Mouse (Mus musculus): ENCODE results near the gene Grin1. TPM values are rescaled to one million over a fixed set of nuclear protein-coding genes. Genes with fewer than 3 reads are reported as not detected.

Grin1 gene
- total and polyA plus RNA-seq, 3 experiments = 8.3 to 16.4 (median 13.3) TPM

DNA sequence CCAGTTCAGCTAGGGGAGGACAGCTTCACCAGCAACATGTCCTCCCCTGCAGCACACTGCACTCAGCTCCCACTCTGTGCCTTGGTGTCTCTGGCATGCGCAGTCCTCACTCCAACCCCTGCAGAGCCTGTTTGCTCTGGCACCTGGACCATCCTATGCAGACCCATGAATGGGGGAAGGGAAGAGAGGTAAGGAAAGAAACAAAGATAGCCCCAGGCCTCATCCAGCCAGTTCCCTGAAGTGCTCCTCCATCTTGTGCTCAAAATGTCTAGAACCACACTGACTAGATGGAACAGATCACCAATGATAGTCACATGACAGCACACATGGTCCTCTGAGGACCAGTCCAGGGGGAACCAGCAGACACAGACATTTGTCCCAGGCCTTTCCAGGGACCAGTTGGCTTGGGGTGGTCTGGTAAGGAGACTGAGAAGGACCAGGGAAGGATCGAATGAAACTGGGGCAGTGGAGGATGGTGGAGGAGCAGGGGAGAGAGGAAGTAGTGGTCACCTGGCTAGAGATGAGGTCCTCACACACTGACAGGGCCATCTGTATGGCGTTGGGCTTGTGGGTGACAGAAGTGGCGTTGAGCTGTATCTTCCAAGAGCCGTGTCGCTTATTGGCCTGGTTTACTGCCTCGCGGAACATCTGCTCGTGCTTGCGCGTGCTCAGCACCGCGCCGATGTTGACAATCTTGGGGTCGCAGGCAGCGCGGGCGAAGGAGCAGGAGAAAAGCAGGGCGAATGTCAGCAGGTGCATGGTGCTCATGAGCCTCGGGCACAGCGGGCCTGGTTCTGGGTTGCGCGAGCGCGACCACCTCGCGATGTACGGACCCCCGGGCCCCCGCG lies 644 bp downstream of the Grin1 start:
- DNase-seq = no peak

DNA sequence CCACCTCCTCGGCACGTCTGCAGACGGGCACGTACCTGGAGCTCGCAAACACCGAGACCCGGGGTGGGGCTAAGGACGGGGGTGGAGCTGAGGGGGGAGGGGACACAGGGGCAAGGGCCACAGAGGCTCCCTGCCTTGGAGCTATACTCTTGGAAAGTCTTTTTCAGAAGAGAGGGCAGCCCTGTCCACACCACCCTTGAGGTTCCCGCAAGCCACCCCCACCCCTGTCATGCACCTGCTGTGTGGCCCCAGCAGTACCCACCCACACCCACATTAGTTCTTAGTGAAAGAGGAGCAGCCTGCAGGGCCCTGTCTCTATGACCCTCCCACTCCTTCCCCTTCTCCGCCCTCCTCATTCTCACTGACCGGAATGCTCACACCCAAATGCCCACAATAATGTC lies 7.5 kb downstream of the Grin1 start:
- DNase-seq = no peak

DNA sequence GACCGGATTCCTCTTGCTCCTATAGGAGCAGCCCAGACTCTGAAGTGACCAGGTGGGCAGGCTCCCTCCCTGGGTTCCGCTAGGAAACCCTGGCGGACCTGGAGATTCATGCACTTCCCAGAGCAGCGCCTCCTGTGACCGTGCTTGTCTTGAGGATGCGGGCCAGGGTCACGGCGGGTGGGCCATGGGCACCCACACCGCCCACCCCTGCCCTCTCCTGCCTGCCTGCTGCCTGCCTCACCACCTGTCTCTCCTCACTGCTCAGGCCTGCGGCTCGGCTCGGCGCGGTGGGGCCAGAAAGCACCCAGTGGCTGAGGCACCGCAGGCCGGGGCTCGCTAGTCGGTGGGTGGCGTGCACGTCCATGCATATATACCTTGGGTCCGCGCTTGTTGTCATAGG lies 8.0 kb downstream of the Grin1 start:
- DNase-seq = no peak

DNA sequence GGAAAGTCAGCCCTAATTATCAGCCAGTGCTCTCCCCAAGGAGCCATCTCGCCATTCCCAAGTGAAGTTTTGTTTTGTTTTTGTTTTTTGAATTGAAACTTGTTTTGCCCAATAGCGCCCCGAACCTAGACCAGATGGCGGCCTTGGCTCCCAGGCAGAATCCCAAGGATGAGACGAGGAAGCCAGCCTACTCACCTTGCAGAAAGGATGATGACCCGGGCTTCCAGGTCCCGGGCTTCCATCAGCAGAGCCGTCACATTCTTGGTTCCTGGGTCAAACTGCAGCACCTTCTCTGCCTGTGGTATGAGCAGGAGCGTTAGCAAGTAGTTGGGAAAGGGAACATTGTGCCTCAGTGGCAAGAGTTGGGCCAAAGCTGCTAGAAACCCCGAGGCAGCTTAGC lies 8.8 kb downstream of the Grin1 start:
- no peak for DNase-seq

DNA sequence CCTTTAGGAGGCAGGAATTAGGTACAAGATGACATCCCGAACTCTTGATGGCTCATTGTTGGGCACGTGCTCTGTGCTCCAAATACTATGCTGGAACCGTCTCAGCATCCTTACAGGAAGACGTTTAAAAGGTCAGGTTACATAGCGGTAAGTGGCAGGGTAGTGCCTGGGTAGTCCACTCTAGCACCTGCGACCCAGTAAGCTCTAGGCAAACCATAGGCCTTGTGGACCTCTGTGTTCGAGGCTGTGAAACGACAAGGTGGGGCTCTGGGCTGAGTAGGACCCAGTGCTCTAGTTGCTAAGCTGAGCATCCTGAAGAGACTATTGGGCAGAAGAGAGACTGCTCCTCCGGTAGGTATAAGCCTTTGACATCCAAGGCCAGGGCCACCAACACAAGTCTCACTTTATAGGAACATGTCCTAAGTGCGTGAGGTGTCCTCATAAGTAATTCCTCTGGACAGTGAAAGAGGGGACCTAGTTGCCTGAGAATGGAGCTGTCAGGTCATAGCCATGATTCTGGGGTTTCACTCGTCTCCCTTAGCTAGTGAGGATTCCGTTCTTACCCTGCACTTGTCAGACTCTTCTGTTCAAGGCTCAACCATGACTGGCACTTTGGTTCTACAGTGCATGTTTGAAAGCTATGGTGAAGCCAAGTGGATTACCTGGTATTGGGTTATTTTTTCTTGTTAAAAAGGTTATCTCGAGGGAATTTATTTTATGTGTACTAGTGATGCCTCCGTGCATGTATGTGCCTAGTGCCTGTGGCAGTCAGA lies 13.2 kb downstream of the Grin1 start:
- no peak for DNase-seq

DNA sequence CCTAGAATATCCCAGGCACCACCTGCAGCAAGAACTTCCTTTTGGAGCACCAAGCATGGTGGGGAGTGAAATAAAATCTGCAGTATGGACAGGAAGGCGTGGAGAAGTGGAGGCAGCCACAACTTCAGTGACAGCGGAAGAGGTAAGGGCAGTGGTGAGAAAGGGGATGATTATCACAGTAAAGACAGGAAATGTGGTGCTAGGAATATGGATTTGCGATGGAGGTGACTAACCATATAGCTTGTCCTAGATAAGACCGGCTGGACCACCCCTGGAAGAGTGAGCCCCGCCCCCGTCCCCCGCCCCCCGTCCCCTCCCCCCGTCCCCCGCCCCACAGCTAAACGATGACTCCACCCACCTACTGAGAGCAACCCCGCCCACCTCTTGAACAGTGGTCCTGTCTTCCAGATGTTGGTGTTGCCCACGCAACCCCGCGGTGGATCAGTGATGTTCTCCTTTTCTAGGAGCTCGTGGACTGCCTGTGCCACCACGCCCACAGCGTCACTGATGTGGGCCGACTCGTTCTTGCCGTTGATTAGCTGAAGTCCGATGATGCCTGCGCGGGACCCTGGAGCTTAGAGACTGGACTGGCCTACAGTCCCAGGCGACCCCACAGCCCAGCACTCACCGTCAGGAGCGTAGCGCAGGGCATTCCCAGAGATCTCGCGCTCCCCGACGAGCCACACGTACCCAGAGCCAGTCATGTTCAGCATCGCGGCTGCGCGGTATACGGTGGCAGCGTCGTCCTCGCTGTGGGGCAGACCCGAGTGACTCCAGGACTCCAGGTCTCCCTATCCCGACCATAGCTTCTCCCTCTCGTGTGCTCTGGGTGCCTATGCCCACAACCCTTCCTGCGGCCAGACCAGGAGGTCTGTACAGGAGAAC lies 14.1 kb downstream of the Grin1 start:
- DNase-seq = peak; percentile 24

DNA sequence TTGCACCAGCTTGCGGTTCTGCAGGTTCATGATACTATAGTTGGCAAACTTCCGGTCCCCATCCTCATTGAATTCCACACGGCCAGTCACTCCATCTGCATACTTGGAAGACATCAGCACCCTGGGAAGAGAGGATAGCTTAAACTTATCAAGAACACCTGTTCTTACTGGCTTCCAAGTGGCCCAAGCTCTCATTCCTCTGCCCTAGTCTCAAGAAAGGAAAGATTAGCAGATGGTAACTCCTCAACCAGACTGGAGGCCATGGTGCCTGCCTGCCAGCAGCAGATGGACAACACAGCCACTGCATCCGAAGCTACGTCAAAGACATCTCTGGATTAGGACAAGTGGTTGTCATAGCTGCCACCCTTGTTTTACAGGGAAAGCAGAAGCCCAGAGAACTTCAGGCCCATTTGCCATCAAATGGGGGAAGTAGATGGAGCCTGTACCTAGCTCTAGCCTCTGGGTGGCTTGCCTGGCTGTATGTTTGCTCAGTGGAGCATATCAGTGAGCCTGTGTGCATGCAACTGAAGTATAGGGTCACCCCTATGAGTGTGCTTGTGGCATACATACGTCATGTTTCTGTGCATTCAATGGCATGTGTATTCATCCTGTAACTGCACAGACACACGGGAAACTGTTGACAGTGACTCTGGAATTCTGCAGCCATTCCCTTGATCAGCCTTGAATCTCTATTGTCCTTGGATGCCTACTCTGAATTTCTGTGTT lies 14.9 kb downstream of the Grin1 start:
- DNase-seq = no peak

DNA sequence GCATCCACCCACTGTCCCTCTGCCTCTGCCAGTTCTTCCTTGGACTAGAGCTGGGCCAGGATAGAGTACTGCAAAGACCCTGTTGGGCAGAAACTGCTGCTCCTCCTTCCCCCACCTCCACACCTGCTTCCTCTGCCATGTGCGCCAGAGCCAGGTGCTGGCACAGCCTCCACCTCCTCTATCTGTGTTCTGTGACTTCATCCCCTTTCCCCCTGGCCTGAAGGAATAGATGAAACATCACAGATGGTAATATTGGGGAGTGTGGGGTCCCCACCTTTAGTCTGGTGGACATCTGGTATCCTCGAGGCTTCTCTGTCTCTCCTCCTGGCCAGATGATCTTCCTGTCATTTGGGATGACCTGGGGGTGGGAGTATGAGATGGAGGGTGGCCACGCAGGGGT lies 15.5 kb downstream of the Grin1 start:
- DNase-seq = no peak

DNA sequence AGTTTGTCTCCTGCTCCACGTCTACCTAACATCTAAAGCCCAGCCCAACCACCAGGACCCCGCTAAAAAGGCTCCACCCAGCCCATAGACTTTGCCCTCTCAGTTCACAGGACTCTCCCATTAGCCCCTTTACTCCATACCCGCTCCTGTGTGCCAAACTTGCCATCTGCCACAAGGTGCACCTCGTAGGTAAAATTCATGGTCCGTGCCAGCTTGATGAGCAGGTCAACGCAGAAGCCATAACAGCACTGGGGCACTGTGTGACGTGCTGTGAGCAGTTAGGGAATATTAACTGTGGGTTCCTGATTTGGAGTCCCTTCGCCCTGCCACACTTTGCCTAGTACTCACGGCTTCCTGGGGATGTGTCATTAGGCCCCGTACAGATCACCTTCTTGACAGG lies 20.9 kb downstream of the Grin1 start:
- no peak for DNase-seq

DNA sequence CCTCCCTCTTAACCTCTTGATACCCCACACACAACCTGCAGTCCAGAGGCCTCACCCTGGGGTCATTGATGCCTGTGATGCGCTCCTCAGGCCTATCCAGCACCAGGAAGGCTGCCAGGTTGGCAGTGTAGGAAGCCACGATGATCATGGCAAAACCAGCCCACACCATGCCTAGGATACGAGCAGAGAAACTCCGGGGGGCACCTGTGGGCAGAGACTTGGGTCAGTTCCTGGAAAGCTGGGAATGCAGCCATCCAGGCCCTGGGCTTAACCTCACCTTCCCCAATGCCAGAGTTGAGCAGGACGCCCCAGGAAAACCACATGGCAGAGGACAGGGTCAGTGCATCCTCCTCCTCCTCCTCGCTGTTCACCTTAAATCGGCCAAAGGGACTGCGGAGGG lies 21.9 kb downstream of the Grin1 start:
- DNase-seq = no peak

DNA sequence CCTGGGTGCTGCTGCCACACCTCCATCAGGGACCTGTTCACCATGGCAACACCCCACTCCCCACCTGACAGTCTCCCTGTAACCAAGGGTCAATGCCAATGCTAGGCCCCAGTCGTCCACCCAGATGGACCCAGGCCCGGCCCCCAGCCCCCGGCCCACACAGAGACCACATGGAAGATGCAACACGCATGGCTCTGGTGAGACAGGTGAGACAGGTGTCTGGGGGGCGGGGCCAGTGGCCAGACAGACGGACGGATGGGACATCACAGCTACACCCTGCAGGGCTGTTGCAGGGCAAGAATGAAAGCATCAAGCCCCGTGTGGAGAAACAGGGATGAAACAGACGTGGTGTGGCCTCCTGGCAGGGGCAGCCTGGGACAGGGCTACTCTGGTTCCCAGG lies 25.3 kb downstream of the Grin1 start:
- DNase-seq = no peak

DNA sequence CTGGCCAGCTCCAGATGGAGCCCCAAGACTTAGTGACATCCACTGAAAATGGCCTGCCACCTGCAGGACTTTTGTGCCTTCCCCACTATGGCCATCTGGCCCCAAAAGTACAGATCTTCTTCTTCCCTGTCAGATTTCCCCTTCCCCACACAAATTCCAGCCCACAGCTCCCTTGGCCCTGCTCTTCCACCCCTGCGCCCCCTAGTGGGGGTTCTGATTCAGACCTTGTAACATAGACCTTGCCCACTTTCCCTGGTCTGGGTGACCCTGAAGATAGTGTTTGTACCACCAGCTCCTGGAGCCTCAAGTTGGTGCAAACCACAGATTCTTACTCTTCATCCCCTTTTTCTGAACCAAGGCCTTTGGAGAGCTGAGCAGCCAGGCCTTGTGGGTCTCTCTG lies 26.1 kb downstream of the Grin1 start:
- DNase-seq = peak; percentile 68

DNA sequence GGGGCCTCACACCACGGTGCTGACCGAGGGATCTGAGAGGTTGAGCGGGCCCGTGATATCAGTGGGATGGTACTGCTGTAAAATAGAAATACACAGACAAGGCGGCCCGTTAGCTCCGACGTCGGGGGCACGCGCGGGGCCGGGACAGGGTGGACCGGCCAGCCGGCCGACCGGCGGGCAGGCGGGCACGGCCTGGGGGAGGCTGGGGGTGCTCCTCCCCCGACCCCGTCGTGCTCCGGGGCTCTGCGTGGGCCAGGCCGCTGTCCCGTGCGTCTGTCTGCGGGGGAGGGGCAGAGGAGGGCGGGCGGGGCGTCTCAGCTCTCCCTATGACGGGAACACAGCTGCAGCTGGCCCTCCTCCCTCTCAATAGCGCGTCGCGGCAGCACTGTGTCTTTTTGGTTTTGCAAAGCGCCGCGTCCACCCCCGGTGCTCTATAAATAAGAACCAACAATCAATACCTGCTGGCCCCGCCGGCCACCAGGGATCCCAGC lies 26.9 kb downstream of the Grin1 start:
- DNase-seq = no peak

DNA sequence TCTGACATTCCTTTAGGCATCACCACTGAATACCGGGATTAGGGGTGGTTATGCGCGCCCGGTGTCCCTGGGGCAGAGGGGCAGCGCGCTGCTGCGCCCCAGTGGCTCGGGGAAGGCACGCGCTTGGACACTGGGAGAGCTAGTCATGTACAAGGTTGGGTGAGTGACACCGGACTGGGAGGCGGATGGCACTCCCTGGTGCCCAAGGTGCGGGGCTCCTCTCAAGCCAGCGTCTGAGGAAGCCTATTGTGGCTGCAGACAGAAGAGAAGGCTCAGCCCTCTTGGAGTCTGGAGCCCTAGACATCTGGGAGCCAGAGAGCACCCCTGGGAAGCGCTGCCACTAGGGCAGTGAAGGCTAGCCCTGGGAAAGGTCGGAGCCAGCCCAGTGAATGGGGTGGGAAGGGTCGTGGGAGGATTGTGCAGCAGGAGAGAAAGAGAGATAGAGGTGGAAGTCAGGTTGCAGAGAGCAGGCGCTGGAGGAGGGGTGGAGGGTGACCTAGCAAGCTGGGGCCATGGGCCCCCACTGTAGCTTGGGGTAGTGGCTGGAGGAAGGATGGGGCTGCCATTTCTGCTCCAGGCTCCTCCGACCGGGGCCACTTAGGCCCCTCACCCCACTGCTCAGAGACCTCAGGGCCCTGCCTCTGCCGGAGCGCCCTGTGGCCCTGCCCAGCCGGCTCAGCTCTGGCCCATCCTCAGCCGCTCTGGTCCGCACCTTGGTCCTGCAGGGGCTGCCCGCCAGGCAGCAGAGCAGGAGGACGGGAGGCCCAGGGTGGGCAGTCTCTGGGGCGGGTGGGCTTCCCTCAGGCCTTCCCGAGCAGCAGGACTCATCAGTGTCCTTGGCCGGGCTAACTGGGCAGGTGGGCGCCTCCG lies 27.6 kb downstream of the Grin1 start:
- no peak for DNase-seq

DNA sequence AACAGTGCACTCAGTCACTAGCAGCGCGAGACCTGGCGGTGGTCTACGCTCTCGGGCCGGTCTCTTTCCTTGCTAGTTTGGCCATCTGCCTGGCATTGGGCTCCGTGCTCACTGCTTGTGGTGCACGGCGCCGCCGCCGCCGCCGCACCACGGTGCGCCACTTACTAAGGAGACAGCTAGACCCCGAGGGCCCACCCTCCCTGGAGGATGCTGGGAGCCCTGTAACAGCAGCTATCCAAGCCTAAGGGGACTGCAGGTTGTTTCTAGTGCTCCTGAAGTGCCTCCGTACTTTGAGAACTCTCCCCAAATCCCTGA lies 28.2 kb downstream of the Grin1 start:
- no peak for DNase-seq

DNA sequence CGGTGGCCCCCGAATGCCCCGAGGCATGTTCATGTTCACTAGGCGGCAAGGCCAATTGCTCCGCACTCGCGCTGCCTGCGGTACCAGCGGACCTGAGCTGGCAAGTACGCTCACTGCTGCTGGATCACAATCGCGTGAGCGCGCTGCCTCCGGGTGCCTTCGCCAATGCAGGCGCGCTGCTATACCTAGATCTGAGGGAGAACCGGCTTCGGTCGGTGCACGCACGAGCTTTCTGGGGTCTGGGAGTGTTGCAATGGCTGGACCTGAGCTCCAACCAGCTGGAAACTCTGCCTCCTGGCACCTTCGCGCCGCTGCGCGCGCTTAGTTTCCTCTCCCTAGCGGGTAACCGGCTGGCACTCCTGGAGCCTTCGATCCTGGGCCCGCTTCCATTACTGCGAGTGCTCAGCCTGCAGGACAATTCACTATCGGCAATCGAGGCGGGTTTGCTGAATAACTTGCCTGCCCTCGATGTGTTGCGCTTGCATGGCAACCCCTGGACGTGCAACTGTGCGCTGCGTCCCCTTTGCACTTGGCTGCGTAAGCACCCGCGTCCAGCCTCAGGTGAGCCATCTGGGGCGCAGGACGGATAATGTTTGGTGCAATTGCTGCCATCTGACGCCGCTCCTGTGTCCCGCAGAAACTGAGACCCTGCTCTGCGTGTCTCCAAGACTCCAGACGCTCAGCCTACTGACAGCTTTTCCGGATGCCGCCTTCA lies 28.7 kb downstream of the Grin1 start:
- DNase-seq = peak; percentile 61

DNA sequence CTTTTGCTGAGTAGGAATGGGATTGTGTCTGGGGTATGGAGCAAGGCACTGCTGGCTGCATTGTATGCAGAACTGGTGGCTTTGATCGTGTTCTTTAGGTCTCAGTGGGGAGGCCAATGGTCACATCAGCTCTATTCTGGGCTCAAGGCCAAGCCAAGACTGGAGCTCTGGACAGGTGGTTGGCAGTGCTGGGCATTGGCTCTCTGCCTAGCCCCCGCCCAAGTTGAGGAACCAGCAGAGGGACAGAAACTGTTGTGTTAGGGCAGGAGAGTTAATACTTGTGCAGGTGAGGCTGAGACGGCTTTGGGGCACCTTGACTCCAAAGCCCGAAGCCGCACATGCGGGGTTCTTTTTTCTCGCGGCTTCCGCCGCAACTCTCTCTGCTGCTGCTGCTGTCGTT lies 29.3 kb downstream of the Grin1 start, which contains the start of gene Lrrc26:
Lrrc26 (plus strand) TSS at position 265 of the 400 bp plus-strand sequence.
- DNase-seq = no peak

DNA sequence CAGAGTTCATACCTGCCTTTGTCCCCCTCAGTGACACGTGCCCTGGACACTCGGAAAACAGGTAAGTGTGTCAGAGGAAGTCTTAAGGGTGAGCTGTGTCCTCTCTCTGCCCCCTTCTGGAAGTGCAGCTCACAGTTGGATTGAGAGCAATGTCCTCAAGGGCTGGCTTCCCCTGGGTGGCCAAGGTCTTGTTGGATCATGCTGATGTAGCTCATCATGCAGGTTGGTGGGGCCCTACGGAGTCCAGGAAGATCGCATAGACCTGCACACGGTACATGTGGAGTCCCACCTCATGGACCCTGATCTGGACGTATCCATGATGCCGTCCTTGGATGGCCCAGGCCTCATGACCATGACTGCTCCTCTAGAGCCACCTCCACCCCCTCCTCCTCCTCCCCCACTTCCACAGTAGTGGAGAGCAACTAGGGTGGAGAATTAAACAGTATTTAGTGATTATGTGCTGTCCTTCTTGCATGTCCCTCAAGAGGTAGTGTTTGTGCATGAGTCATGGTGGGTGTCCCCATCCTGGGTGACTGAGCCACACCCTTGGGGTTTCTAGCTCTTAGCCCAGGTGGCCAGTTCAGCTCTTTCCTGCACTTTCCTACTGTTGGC lies 30.1 kb downstream of the Grin1 start:
- no peak for DNase-seq

DNA sequence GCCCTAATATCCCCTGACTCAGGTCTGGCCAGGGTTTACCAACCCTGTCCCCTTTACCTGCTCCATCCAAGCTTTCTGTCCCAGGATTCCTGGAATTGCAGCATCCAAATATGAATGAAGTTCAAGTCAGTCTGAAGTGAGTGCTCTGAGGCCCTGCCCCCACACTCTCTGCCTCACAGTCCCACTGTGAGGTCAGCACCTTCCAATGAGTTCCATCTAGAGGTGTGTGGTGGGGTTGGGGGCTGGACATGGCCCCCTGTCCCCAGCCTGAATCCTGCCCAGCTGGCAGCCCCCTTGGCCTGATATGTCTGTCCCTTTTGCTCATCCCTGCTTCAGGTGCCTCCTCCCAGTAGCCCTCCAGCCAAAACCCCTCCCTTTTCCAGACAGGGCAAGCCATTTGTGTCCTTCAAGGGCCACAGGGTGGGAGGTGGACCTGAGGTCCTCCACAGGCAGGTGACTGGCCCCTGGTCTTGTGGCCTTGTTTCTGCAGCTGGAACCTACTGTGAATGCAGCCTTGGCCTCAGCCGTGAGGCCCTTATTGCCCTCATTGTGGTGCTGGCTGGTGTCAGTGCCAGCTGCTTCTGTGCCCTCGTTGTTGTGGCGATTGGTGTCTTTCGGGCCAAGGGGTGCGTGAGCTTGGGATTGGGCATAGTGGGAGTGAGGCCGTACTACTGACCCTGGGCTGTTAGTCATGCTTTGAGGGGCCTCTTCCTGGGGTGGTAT lies 30.9 kb downstream of the Grin1 start, which contains the start of gene Tmem210:
Tmem210 (plus strand) TSS at position 219 of the 723 bp plus-strand sequence.
- no peak for DNase-seq
